Mouse (Mus musculus) kidney, adult 2 months (tissue): ENCODE results near the gene Mpo. TPM values are rescaled to one million over a fixed set of nuclear protein-coding genes. Genes with fewer than 3 reads are reported as not detected.

Source experiments
- DNase-seq: peaks from one replicate; pipeline ENCODE4 v3.0.0; 2021
- H3K27ac ChIP-seq: fragments of 200-500 bp; 2 replicates; pipeline ENCODE4 v1.5.1; 2012; ENCODE audit warnings: low read depth, low read length, control low read depth, inconsistent platforms; ENCODE audit not compliant: insufficient read depth
- H3K27me3 ChIP-seq: fragments of 200-500 bp; replicated peaks from 2 replicates; pipeline ENCODE4 v1.6.1; 2012; ENCODE audit warnings: mild to moderate bottlenecking, moderate library complexity, low read length, inconsistent platforms; ENCODE audit not compliant: control insufficient read depth, insufficient read depth
- H3K36me3 ChIP-seq: fragments of 200-500 bp; 2 replicates; pipeline ENCODE4 v1.6.1; 2012; ENCODE audit warnings: mild to moderate bottlenecking, moderate library complexity, low read length, inconsistent platforms; ENCODE audit not compliant: control insufficient read depth, insufficient read depth
- H3K4me1 ChIP-seq: fragments of 200-500 bp; 2 replicates; pipeline ENCODE4 v1.6.1; 2011; ENCODE audit warnings: low read length; ENCODE audit not compliant: control insufficient read depth, insufficient read depth
- H3K4me3 ChIP-seq: fragments of 200-500 bp; 2 replicates; pipeline ENCODE4 v1.5.1; 2011; ENCODE audit warnings: mild to moderate bottlenecking, low read depth, low read length, control low read depth; ENCODE audit not compliant: insufficient read depth
- CTCF ChIP-seq: fragments of 200-500 bp; conservative IDR thresholded peaks from 2 replicates; pipeline ENCODE4 v1.5.1; 2011; ENCODE audit warnings: low read depth, mild to moderate bottlenecking, control low read depth, low read length, moderate library complexity, mixed read lengths; ENCODE audit not compliant: insufficient read depth, insufficient read length
- POLR2A ChIP-seq: fragments of 200-500 bp; IDR thresholded peaks from one replicate; pipeline ENCODE4 v1.6.1; 2011; ENCODE audit warnings: low read depth, low read length, control low read depth
- WGBS: fragments of 180-500 bp; shearing (Covaris S2); methylation state at CpG from one replicate; pipeline ENCODE4 v1.1.7; 2018; 5-methylcytosine and 5-hydroxymethylcytosine counted together
- polyA plus RNA-seq: library from polyadenylated mRNA; depleted of rRNA; stranded (reverse); fragments of >200 nt; gene quantifications from 2 replicates; pipeline ENCODE4 v1.2.3, GENCODE M21; 2012

Mpo gene
- polyA plus RNA-seq, 1 experiment = 0.05 TPM

DNA sequence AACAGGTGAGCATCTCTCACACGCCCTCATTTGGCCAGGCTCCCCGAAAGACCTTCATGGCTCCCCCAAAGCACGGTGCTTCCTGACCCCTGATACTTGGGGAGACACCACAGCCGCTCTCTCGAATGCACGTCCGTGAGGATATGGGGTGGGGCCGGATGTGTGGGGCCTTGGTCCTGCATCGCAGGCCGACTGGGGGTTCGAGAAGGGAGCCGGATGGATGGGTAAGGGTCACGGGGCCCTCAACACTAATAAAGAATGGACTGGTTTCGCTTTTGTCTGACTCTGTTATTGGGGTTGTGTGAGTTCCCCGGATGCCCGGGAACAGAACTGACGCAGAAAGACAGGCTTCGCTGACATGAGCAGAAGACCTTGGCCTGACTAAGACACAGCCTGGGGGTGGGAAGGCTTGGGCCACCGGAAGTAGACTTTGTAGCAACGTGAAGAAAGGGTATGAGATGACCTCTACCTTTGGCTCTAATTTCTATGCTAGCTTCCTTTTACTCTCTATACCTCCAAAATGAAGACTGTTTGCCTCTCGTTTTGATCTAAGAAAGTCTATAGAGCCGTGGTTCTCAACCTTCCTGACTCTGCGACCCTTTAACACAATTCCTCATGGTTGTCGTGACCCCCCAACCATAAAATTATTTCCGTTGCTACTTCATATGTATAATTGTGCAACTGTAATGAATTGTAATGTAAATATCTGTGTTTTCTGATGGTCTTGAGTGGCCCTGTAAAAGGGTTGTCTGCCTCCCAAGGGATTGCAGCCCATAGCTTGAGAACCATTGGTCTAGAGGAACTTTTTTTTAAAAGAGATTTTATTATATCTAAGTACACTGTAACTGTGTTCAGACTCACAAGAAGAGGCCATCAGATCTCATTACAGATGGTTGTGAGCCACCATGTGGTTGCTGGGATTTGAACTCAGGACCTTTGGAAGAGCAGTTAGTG is 36.1 kb upstream of the Mpo start:
- Histone ChIP-seq H3K4me1 (no peaks in the 10 kb centered on the region), H3K36me3 (no peaks in the 10 kb centered on the region), H3K27ac (no peak overlapping the region), H3K27me3 (no peaks in the 10 kb centered on the region), H3K4me3 (peak overlapping the region; percentile 35)
- WGBS = 83% methylated on average over 25 of the region's 25 CpGs
- no peak for DNase-seq
- TF ChIP-seq CTCF (no peak), POLR2A (no peak)

DNA sequence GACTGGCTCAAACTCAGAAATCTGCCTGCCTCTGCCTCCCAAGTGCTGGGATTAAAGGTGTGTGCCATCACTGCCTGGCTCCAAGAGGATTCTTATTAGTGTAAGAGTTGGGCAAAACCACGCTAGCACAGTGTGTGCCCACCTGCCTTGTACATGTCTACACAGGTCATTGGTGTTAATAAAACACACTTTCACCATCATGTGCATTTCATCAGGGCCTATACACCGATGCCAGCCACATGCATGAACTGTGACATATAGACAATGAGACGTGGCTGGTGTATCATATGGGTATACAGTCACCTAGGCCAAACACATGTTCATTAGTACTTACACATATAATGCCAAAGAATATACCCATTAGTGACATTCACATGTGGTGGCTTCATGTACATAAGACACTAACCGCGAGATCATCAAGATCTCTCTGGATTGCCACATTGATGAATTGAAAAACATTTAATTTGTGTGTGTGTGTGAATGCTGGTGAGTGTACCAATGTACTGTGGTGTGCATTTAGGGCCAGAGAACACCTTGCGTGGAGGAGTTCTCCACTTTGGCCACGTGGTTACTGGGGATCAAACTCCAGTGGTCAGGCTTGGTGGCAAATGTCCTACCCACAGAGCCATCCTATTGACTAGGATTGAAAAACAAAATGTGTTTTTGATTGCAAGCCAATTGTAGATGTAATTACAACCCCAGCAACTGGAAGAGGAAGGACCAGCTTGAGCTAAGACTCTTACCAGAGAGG is 35.0 kb upstream of the Mpo start:
- 80% methylated on average over 7 of the region's 7 CpGs for WGBS
- Histone ChIP-seq H3K27me3 (no peaks in the 10 kb centered on the region), H3K4me3 (no peak overlapping the region), H3K4me1 (no peaks in the 10 kb centered on the region), H3K27ac (no peak overlapping the region), H3K36me3 (no peaks in the 10 kb centered on the region)
- DNase-seq = no peak
- TF ChIP-seq POLR2A = no peak
- TF ChIP-seq CTCF = no peak

DNA sequence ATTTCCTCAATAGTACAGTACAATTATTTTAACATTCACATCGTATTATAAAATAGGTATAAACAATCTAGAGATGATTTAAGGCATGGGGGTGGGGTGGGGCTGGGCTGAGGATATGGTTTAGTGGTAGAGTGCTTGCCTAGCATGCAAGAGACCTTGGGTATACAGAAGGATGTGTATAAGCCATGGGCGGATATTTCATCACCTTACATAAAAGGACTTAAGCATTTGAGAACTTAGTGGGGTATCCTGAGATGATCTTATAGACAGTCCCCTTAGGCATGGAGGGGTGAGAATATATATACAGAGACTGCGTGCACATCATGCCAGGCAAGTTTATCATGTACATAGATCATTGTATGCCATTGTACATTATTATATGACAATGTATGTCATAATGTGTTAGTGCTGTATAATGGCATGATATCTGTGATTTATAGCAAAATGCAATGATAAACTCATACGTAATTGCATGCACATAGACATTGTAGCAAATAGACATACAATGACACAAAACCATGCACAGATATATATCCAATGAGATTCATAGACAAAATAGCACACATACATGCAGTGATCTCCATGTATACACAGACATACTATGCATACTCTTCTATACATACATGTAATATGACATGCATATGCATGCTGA is 34.3 kb upstream of the Mpo start:
- 72% methylated on average over 4 of the region's 4 CpGs for WGBS

DNA sequence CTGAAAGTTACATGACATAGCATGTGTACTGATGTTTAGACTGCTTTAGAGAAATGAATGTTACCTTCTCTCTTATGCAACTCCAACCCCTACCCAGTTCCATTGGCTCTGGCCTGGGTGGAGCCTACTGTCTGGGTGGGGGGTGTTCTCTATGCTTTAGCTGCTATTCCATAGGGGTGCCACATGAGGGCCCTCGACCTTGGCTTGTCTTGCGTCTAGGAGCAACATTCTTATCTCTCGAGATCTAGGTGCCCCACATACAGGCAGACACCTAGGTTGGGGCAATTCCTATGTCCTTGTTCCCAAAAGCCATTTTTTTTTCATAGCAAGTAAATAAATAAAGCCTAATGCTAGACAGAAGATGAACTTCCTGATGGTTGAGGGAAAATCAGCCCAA is 33.8 kb upstream of the Mpo start:
- no peaks in the 10 kb centered on the region for H3K27me3 ChIP-seq
- no peak for DNase-seq
- H3K4me3 ChIP-seq = no peak overlapping the region
- H3K27ac ChIP-seq = no peak overlapping the region
- 12% methylated on average over 3 of the region's 3 CpGs for WGBS
- no peaks in the 10 kb centered on the region for H3K36me3 ChIP-seq
- no peaks in the 10 kb centered on the region for H3K4me1 ChIP-seq
- TF ChIP-seq CTCF = 0 out of 2 replicates have a peak, but pooled peaks have one; percentile 15
- TF ChIP-seq POLR2A = no peak

More for the DNA sequence above, 34.3 kb upstream of the Mpo start:
- no peak overlapping the region for H3K27ac ChIP-seq
- H3K4me3 ChIP-seq = no peak overlapping the region
- no peak for DNase-seq
- H3K27me3 ChIP-seq = no peaks in the 10 kb centered on the region
- no peaks in the 10 kb centered on the region for H3K36me3 ChIP-seq
- H3K4me1 ChIP-seq = no peaks in the 10 kb centered on the region
- TF ChIP-seq POLR2A = no peak
- no peak for TF ChIP-seq CTCF

DNA sequence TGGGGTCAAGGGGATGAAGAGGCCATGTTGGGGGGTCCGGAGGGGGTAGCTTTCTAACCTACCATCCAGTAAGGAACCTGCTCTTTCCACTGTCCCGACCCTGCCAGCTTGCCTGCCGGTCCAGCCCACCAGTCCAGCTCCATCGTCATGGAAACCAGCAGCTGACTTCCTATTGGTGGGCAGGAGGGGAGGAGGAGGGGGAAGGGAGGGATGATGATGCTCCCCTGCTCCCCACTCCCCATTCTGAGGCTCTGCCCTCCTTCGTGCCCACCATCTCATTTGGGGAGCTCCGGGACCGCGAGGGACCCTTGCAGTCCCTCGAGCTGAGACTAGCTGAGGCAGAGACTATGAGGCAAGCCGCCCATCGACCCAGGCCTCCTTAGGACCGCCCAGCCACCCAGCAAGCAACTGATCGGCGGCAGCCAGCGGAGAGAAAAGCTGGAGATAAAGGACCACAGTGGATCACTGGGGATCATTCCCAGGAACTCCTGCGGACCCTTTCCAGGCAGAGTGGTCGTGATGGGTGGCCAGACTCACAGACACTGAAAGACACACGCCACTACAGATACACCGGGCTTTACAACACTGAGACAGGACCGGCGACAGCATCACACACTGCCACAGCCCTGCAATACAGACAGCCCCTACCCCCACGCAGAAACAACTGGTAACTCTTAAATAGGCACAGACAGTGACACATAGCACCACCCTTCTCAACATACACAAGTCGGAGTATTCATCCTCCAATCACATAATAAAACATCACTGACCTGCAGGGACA is 32.9 kb upstream of the Mpo start, which contains the start of gene Tspoap1:
Tspoap1 (plus strand) TSS at position 241 of the 781 bp plus-strand sequence.
- Histone ChIP-seq H3K36me3 (no peaks in the 10 kb centered on the region), H3K27ac (no peak within 1 kb of the TSS), H3K4me1 (no peaks in the 10 kb centered on the region), H3K4me3 (no peak within 1 kb of the TSS), H3K27me3 (no peaks in the 10 kb centered on the region)
- no peak for DNase-seq
- WGBS = 7% methylated on average over 23 of the region's 23 CpGs
- TF ChIP-seq POLR2A = no peak
- no peak for TF ChIP-seq CTCF

DNA sequence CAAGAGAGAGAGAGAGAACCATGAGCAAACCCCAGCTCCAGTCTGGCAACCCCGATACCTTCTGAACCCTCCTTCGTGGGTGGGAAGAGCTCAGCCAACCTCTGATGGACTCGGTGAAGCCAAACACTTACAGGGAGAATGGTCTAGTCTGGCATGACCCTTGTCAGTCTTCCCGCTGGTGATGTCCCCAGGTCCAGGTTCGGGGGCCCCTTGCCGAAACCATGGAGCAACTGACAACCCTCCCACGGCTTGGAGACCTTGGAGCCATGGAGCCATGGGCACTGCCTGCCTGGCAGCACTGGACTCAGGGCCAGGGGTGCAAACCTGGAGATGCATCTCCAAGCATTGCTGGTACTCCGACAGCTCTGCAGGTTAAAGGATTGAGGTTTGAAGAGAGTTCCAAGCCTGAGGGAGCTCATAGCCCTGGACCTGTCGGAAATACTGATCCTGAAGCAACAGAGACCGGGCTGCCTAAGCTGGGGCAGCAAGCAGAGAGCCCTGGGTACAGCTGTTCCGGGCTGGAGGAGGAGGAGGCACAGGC is 32.1 kb upstream of the Mpo start:
- Histone ChIP-seq H3K27ac (no peak overlapping the region), H3K36me3 (no peaks in the 10 kb centered on the region), H3K4me1 (no peaks in the 10 kb centered on the region), H3K4me3 (no peak overlapping the region), H3K27me3 (no peaks in the 10 kb centered on the region)
- 63% methylated on average over 11 of the region's 11 CpGs for WGBS
- TF ChIP-seq CTCF (no peak), POLR2A (no peak)
- no peak for DNase-seq
